Mouse (Mus musculus) embryonic fibroblast, embryonic 13.5 days (primary cell): ENCODE data around the gene Gdpd5.

Source experiments
- CTCF ChIP-seq: IDR thresholded peaks from 2 replicates; pipeline ENCODE4 v1.5.1; 2011; ENCODE audit warnings: mild to moderate bottlenecking, control low read depth, low read length, moderate library complexity, borderline replicate concordance; ENCODE audit not compliant: insufficient read depth
- POLR2A ChIP-seq: IDR thresholded peaks from 2 replicates; pipeline ENCODE4 v1.6.1; 2011; ENCODE audit warnings: low read depth, mild to moderate bottlenecking, control low read depth, low read length, moderate library complexity

GRCm38 (mm10) chr7:99473638-99474407, 92.6 kb downstream of the Gdpd5 start:
- TF ChIP-seq CTCF (no peak; the same call in 1 of the 2 replicates), POLR2A (no peak)
